Mouse (Mus musculus): Measurements from ENCODE around the gene Ccdc91. TPM values are rescaled to one million over a fixed set of nuclear protein-coding genes. Genes with fewer than 3 reads are reported as not detected.

The Ccdc91 gene
- polyA plus RNA-seq, 1 experiment from 2014 or later, result 33.2 TPM

GRCm38 (mm10) chr6:147501439-147501838 is 25.8 kb downstream of the Ccdc91 start:
- Histone ChIP-seq H3K27me3 (ENCODE audit: control insufficient read depth, insufficient read depth, low read length) (no peaks in the 10 kb centered on the region), H3K4me3 (ENCODE audit: low read depth, low read length) (no peak overlapping the region), H3K36me3 (ENCODE audit: control insufficient read depth, insufficient read depth, low read length) (no peaks in the 10 kb centered on the region), H3K4me1 (ENCODE audit: control insufficient read depth, insufficient read depth, low read length) (no peaks in the 10 kb centered on the region), H3K9ac (ENCODE audit: low read length) (no peak overlapping the region), H3K27ac (ENCODE audit: low read depth, low read length) (no peak overlapping the region), H3K4me2 (ENCODE audit: low read depth) (no peak overlapping the region), H3K9me3 (ENCODE audit: control insufficient read depth, low read length) (no peaks in the 10 kb centered on the region)
- DNase-seq (ENCODE audit: low spot score), result no peak
- WGBS, result 81% methylated on average over 3 of the region's 3 CpGs
- no peak for ATAC-seq (ENCODE audit: insufficient read depth, low FRiP score, low TSS enrichment)

GRCm38 (mm10) chr6:147506074-147506473 is 30.4 kb downstream of the Ccdc91 start:
- Histone ChIP-seq H3K27ac (ENCODE audit: low read depth, low read length) (no peak overlapping the region), H3K9ac (ENCODE audit: low read length) (no peak overlapping the region), H3K4me3 (ENCODE audit: low read depth, low read length) (no peak overlapping the region), H3K36me3 (ENCODE audit: control insufficient read depth, insufficient read depth, low read length) (no peaks in the 10 kb centered on the region), H3K27me3 (ENCODE audit: control insufficient read depth, insufficient read depth, low read length) (no peaks in the 10 kb centered on the region), H3K4me1 (ENCODE audit: control insufficient read depth, insufficient read depth, low read length) (no peaks in the 10 kb centered on the region), H3K9me3 (ENCODE audit: control insufficient read depth, low read length) (no peaks in the 10 kb centered on the region), H3K4me2 (ENCODE audit: low read depth) (no peak overlapping the region)
- ATAC-seq (ENCODE audit: insufficient read depth, low FRiP score, low TSS enrichment) (no peak), DNase-seq (ENCODE audit: low spot score) (no peak)
- 79% methylated on average over 9 of the region's 9 CpGs for WGBS

- Histone ChIP-seq H3K27ac (ENCODE audit: low read depth, low read length) (no peak overlapping the region), H3K27me3 (ENCODE audit: control insufficient read depth, insufficient read depth, low read length) (no peaks in the 10 kb centered on the region), H3K9ac (ENCODE audit: low read length) (no peak overlapping the region), H3K4me1 (ENCODE audit: control insufficient read depth, insufficient read depth, low read length) (no peaks in the 10 kb centered on the region), H3K4me2 (ENCODE audit: low read depth) (no peak overlapping the region), H3K4me3 (ENCODE audit: low read depth, low read length) (no peak overlapping the region), H3K9me3 (ENCODE audit: control insufficient read depth, low read length) (no peaks in the 10 kb centered on the region), H3K36me3 (ENCODE audit: control insufficient read depth, insufficient read depth, low read length) (no peaks in the 10 kb centered on the region)
- ATAC-seq (ENCODE audit: insufficient read depth, low FRiP score, low TSS enrichment) (no peak), DNase-seq (ENCODE audit: low spot score) (no peak)
- WGBS, result 93% methylated on average over 10 of the region's 10 CpGs
Observed at GRCm38 (mm10) chr6:147506496-147506895, 30.9 kb downstream of the Ccdc91 start.

- Histone ChIP-seq H3K27me3 (ENCODE audit: control insufficient read depth, insufficient read depth, low read length) (no peaks in the 10 kb centered on the region), H3K36me3 (ENCODE audit: control insufficient read depth, insufficient read depth, low read length) (no peaks in the 10 kb centered on the region), H3K27ac (ENCODE audit: low read depth, low read length) (no peak overlapping the region), H3K9ac (ENCODE audit: low read length) (no peak overlapping the region), H3K4me2 (ENCODE audit: low read depth) (no peak overlapping the region), H3K4me3 (ENCODE audit: low read depth, low read length) (no peak overlapping the region), H3K9me3 (ENCODE audit: control insufficient read depth, low read length) (no peaks in the 10 kb centered on the region), H3K4me1 (ENCODE audit: control insufficient read depth, insufficient read depth, low read length) (no peaks in the 10 kb centered on the region)
- 91% methylated on average over 6 of the region's 6 CpGs for WGBS
- ATAC-seq (ENCODE audit: insufficient read depth, low FRiP score, low TSS enrichment) (no peak), DNase-seq (ENCODE audit: low spot score) (no peak)
Observed at GRCm38 (mm10) chr6:147507186-147507585, 31.6 kb downstream of the Ccdc91 start.

GRCm38 (mm10) chr6:147510516-147510915 is 34.9 kb downstream of the Ccdc91 start:
- H3K27ac ChIP-seq (ENCODE audit: low read depth, low read length), result no peak overlapping the region
- no peak for DNase-seq (ENCODE audit: low spot score)
- H3K9ac ChIP-seq (ENCODE audit: low read length), result no peak overlapping the region
- H3K4me1 ChIP-seq (ENCODE audit: control insufficient read depth, insufficient read depth, low read length), result no peaks in the 10 kb centered on the region
- no peaks in the 10 kb centered on the region for H3K36me3 ChIP-seq (ENCODE audit: control insufficient read depth, insufficient read depth, low read length)
- 92% methylated on average over 2 of the region's 2 CpGs for WGBS
- no peaks in the 10 kb centered on the region for H3K9me3 ChIP-seq (ENCODE audit: control insufficient read depth, low read length)
- no peak overlapping the region for H3K4me3 ChIP-seq (ENCODE audit: low read depth, low read length)
- ATAC-seq (ENCODE audit: insufficient read depth, low FRiP score, low TSS enrichment), result no peak
- H3K4me2 ChIP-seq (ENCODE audit: low read depth), result no peak overlapping the region
- no peaks in the 10 kb centered on the region for H3K27me3 ChIP-seq (ENCODE audit: control insufficient read depth, insufficient read depth, low read length)

- no peak for ATAC-seq (ENCODE audit: insufficient read depth, low FRiP score, low TSS enrichment)
Observed at GRCm38 (mm10) chr6:147517909-147518308, 42.3 kb downstream of the Ccdc91 start.

GRCm38 (mm10) chr6:147525236-147525635 is 49.6 kb downstream of the Ccdc91 start:
- Histone ChIP-seq H3K9me3 (ENCODE audit: control insufficient read depth, low read length) (no peaks in the 10 kb centered on the region), H3K4me3 (ENCODE audit: low read depth, low read length) (no peak overlapping the region), H3K4me2 (ENCODE audit: low read depth) (no peak overlapping the region), H3K9ac (ENCODE audit: low read length) (no peak overlapping the region), H3K36me3 (ENCODE audit: control insufficient read depth, insufficient read depth, low read length) (no peaks in the 10 kb centered on the region), H3K27me3 (ENCODE audit: control insufficient read depth, insufficient read depth, low read length) (no peaks in the 10 kb centered on the region), H3K27ac (ENCODE audit: low read depth, low read length) (no peak overlapping the region), H3K4me1 (ENCODE audit: control insufficient read depth, insufficient read depth, low read length) (no peaks in the 10 kb centered on the region)
- no peak for ATAC-seq (ENCODE audit: insufficient read depth, low FRiP score, low TSS enrichment)
- no peak for DNase-seq (ENCODE audit: low spot score)

More at GRCm38 (mm10) chr6:147517909-147518308, 42.3 kb downstream of the Ccdc91 start:
- Histone ChIP-seq H3K9ac (ENCODE audit: low read length) (no peak overlapping the region), H3K4me3 (ENCODE audit: low read depth, low read length) (no peak overlapping the region), H3K4me2 (ENCODE audit: low read depth) (no peak overlapping the region), H3K9me3 (ENCODE audit: control insufficient read depth, low read length) (no peaks in the 10 kb centered on the region), H3K27me3 (ENCODE audit: control insufficient read depth, insufficient read depth, low read length) (no peaks in the 10 kb centered on the region), H3K4me1 (ENCODE audit: control insufficient read depth, insufficient read depth, low read length) (no peaks in the 10 kb centered on the region), H3K36me3 (ENCODE audit: control insufficient read depth, insufficient read depth, low read length) (no peaks in the 10 kb centered on the region), H3K27ac (ENCODE audit: low read depth, low read length) (no peak overlapping the region)
- WGBS, result 89% methylated on average over 8 of the region's 8 CpGs
- DNase-seq (ENCODE audit: low spot score), result no peak

- Histone ChIP-seq H3K4me2 (ENCODE audit: low read depth) (no peak overlapping the region), H3K9me3 (ENCODE audit: control insufficient read depth, low read length) (no peaks in the 10 kb centered on the region), H3K27me3 (ENCODE audit: control insufficient read depth, insufficient read depth, low read length) (no peaks in the 10 kb centered on the region), H3K9ac (ENCODE audit: low read length) (no peak overlapping the region), H3K4me1 (ENCODE audit: control insufficient read depth, insufficient read depth, low read length) (no peaks in the 10 kb centered on the region), H3K36me3 (ENCODE audit: control insufficient read depth, insufficient read depth, low read length) (no peaks in the 10 kb centered on the region), H3K27ac (ENCODE audit: low read depth, low read length) (no peak overlapping the region), H3K4me3 (ENCODE audit: low read depth, low read length) (no peak overlapping the region)
- ATAC-seq (ENCODE audit: insufficient read depth, low FRiP score, low TSS enrichment) (no peak), DNase-seq (ENCODE audit: low spot score) (no peak)
- WGBS, result 95% methylated on average over 5 of the region's 5 CpGs
Observed at GRCm38 (mm10) chr6:147534971-147535370, 59.3 kb downstream of the Ccdc91 start.

- Histone ChIP-seq H3K36me3 (ENCODE audit: control insufficient read depth, insufficient read depth, low read length) (no peaks in the 10 kb centered on the region), H3K9me3 (ENCODE audit: control insufficient read depth, low read length) (no peaks in the 10 kb centered on the region), H3K4me3 (ENCODE audit: low read depth, low read length) (no peak overlapping the region), H3K4me1 (ENCODE audit: control insufficient read depth, insufficient read depth, low read length) (no peaks in the 10 kb centered on the region), H3K27ac (ENCODE audit: low read depth, low read length) (no peak overlapping the region), H3K9ac (ENCODE audit: low read length) (no peak overlapping the region), H3K4me2 (ENCODE audit: low read depth) (no peak overlapping the region), H3K27me3 (ENCODE audit: control insufficient read depth, insufficient read depth, low read length) (no peaks in the 10 kb centered on the region)
- DNase-seq (ENCODE audit: low spot score) (no peak), ATAC-seq (ENCODE audit: insufficient read depth, low FRiP score, low TSS enrichment) (no peak)
- 90% methylated on average over 5 of the region's 5 CpGs for WGBS
Observed at GRCm38 (mm10) chr6:147538236-147538635, 62.6 kb downstream of the Ccdc91 start.

Measured in neural tube, embryonic 11.5 days (tissue).